Mouse (Mus musculus): ENCODE results near the gene Pbx3. TPM values are rescaled to one million over a fixed set of nuclear protein-coding genes. Genes with fewer than 3 reads are reported as not detected.

Pbx3 gene
- polyA plus RNA-seq, 1 experiment, result 3.6 TPM

- H3K4me3 ChIP-seq (replicated peaks; ENCODE audit: control insufficient read depth, low read depth, low read length), result no peak overlapping the region
- H3K4me1 ChIP-seq (ENCODE audit: control insufficient read depth, insufficient read depth, low read length), result no peaks in the 10 kb centered on the region
- 77% methylated on average over 1 of the region's 1 CpGs for WGBS
- TF ChIP-seq POLR2A (IDR thresholded peaks at IDR 0.05; ENCODE audit: borderline replicate concordance, control insufficient read depth, low read depth, low read length) (no peak), CTCF (IDR thresholded peaks at IDR 0.05; ENCODE audit: control insufficient read depth, insufficient read depth, low read length) (no peak)
- H3K27ac ChIP-seq (ENCODE audit: control insufficient read depth, insufficient read depth, low read depth, low read length, poor library complexity), result no peak overlapping the region
These were observed 226.5 kb downstream of the Pbx3 start for GRCm38 (mm10) chr2:34146431-34146830.

GRCm38 (mm10) chr2:34139470-34140158 is 233.3 kb downstream of the Pbx3 start:
- WGBS, result 32% methylated on average over 5 of the region's 5 CpGs
- Histone ChIP-seq H3K27ac (ENCODE audit: control insufficient read depth, insufficient read depth, low read depth, low read length, poor library complexity) (no peak overlapping the region), H3K4me3 (replicated peaks; ENCODE audit: control insufficient read depth, low read depth, low read length) (no peak overlapping the region), H3K4me1 (ENCODE audit: control insufficient read depth, insufficient read depth, low read length) (no peaks in the 10 kb centered on the region)
- TF ChIP-seq POLR2A (IDR thresholded peaks at IDR 0.05; ENCODE audit: borderline replicate concordance, control insufficient read depth, low read depth, low read length), result no peak
- no peak for TF ChIP-seq CTCF (IDR thresholded peaks at IDR 0.05; ENCODE audit: control insufficient read depth, insufficient read depth, low read length)

GRCm38 (mm10) chr2:34135316-34135715 is 237.6 kb downstream of the Pbx3 start:
- H3K4me3 ChIP-seq (replicated peaks; ENCODE audit: control insufficient read depth, low read depth, low read length), result no peak overlapping the region
- no peak overlapping the region for H3K27ac ChIP-seq (ENCODE audit: control insufficient read depth, insufficient read depth, low read depth, low read length, poor library complexity)
- TF ChIP-seq POLR2A (IDR thresholded peaks at IDR 0.05; ENCODE audit: borderline replicate concordance, control insufficient read depth, low read depth, low read length) (no peak), CTCF (IDR thresholded peaks at IDR 0.05; ENCODE audit: control insufficient read depth, insufficient read depth, low read length) (no peak)
- no peaks in the 10 kb centered on the region for H3K4me1 ChIP-seq (ENCODE audit: control insufficient read depth, insufficient read depth, low read length)
- WGBS, result 91% methylated on average over 7 of the region's 7 CpGs

DNA sequence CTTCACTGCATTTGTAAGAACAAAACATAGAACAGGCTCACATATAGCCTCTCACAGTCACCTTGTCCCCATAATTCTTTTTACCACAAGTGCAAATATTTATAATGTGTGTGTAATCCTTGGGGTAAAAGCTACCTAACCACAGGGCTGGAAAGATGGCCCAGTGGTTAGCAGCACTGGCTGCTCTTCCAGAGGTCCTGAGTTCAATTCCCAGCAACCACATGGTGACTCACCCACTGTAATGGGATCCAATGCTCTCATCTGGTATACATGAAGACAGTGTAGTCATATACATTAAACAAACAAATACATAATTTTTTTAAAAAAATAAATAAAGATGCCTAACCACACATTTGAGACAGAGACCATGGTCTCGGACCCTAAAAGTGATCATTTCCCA is 240.2 kb downstream of the Pbx3 start:
- no peak for TF ChIP-seq CTCF (IDR thresholded peaks at IDR 0.05; ENCODE audit: control insufficient read depth, insufficient read depth, low read length)
- TF ChIP-seq POLR2A (IDR thresholded peaks at IDR 0.05; ENCODE audit: borderline replicate concordance, control insufficient read depth, low read depth, low read length), result no peak
- H3K4me1 ChIP-seq (ENCODE audit: control insufficient read depth, insufficient read depth, low read length), result no peaks in the 10 kb centered on the region
- no peak overlapping the region for H3K27ac ChIP-seq (ENCODE audit: control insufficient read depth, insufficient read depth, low read depth, low read length, poor library complexity)
- no peak overlapping the region for H3K4me3 ChIP-seq (replicated peaks; ENCODE audit: control insufficient read depth, low read depth, low read length)
- WGBS, result 88% methylated on average over 1 of the region's 1 CpGs

DNA sequence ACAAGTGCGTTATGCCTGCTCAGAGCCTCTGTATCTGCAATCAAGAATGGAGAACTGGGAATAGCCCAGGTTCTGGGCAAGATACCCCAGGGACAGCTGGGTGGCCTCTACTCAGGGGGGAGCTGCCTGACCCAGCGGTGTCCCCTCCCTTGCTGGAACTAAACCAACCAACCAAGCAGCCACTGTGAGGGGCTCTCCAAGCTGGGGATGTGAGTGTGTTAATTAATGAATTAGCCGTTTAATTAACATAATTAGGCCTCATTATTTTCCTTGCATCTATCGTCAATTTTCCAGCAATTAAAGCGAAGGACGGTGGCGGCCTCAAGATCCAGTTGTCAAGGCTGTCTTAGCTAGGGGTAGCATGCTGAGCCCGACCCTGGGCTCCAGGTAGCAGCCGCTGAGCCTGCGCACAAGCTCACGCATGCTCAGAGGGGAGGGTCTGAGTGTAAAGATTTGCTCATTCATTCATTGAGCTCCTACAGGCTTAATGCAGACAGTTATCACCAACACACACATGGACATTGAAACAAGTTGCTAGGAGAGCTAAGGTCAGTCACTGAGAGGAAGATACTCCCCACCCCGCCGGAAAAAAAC is 243.2 kb downstream of the Pbx3 start:
- TF ChIP-seq POLR2A (IDR thresholded peaks at IDR 0.05; ENCODE audit: borderline replicate concordance, control insufficient read depth, low read depth, low read length) (no peak), CTCF (IDR thresholded peaks at IDR 0.05; ENCODE audit: control insufficient read depth, insufficient read depth, low read length) (no peak)
- Histone ChIP-seq H3K4me1 (ENCODE audit: control insufficient read depth, insufficient read depth, low read length) (no peaks in the 10 kb centered on the region), H3K4me3 (replicated peaks; ENCODE audit: control insufficient read depth, low read depth, low read length) (no peak overlapping the region), H3K27ac (ENCODE audit: control insufficient read depth, insufficient read depth, low read depth, low read length, poor library complexity) (no peak overlapping the region)
- 76% methylated on average over 13 of the region's 13 CpGs for WGBS

GRCm38 (mm10) chr2:34127871-34128270 is 245.1 kb downstream of the Pbx3 start:
- WGBS, result 72% methylated on average over 1 of the region's 1 CpGs
- TF ChIP-seq POLR2A (IDR thresholded peaks at IDR 0.05; ENCODE audit: borderline replicate concordance, control insufficient read depth, low read depth, low read length), result no peak
- TF ChIP-seq CTCF (IDR thresholded peaks at IDR 0.05; ENCODE audit: control insufficient read depth, insufficient read depth, low read length), result no peak
- Histone ChIP-seq H3K27ac (ENCODE audit: control insufficient read depth, insufficient read depth, low read depth, low read length, poor library complexity) (no peak overlapping the region), H3K4me1 (ENCODE audit: control insufficient read depth, insufficient read depth, low read length) (no peaks in the 10 kb centered on the region), H3K4me3 (replicated peaks; ENCODE audit: control insufficient read depth, low read depth, low read length) (no peak overlapping the region)

DNA sequence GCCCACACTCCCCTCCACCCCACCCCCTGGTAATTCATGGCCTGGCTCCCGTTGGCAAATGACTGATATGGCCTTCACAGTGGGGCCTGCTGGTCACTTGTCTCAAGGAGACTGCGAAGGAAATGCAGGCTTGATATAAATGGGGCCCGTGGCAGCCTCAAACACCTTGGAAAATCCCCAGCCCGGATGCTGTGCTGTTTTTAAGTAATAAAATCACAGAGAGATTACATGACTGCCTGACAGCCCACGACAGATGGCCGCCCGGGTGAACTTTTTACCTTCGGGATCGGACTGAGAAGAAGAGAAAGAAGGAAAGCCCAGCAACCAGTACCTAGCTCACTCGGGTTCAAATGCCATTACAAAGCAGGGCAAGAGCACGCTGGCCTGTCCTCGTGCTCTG is 249.0 kb downstream of the Pbx3 start:
- no peak for TF ChIP-seq POLR2A (IDR thresholded peaks at IDR 0.05; ENCODE audit: borderline replicate concordance, control insufficient read depth, low read depth, low read length)
- no peak for TF ChIP-seq CTCF (IDR thresholded peaks at IDR 0.05; ENCODE audit: control insufficient read depth, insufficient read depth, low read length)
- H3K4me3 ChIP-seq (replicated peaks; ENCODE audit: control insufficient read depth, low read depth, low read length), result no peak overlapping the region
- WGBS, result 64% methylated on average over 12 of the region's 12 CpGs
- H3K4me1 ChIP-seq (ENCODE audit: control insufficient read depth, insufficient read depth, low read length), result no peaks in the 10 kb centered on the region
- no peak overlapping the region for H3K27ac ChIP-seq (ENCODE audit: control insufficient read depth, insufficient read depth, low read depth, low read length, poor library complexity)

Other genes starting within 250 kb of the Pbx3 start
- gene Mapkap1, start 33.6 kb upstream of the Pbx3 start, polyA plus RNA-seq (2011; ENCODE audit: insufficient read depth, insufficient read length, low replicate concordance, missing spikeins), result 20.9 and 42.3 TPM in 2 replicates

Data from bone marrow, adult 2 months (tissue).